Mouse (Mus musculus): Measurements from ENCODE around the gene Arrdc1.

GRCm38 (mm10) chr2:24926965-24927358, 8.1 kb downstream of the Arrdc1 start:
- TF ChIP-seq POLR2A (IDR thresholded peaks at IDR 0.05; ENCODE audit: low read depth, low read length): no peak
- no peak for TF ChIP-seq CTCF (IDR thresholded peaks at IDR 0.05; ENCODE audit: extremely low read depth, insufficient read depth, insufficient read length, insufficient replicate concordance)
